Mouse (Mus musculus): ENCODE results near the gene Phtf1.

DNA sequence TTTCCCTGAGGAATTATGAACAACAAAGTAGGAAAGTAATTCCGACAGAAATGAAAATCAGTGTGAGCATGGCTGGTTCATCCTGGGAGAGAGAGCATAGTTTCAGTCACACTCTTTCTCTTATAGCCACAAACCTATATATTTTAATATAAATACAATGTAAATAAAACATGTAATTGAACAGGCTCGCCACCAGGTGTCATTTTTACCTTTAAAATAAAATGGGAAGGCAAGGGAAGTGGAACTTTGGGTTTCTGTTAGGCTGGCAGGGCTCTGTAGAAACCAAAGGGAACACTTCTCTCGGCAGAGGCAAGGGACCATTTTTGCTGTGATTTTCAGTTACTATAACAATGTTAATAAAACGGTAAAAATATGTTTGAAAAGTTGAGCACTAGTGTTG is 51.5 kb downstream of the Phtf1 start:
- no peak for TF ChIP-seq GATA1 (IDR thresholded peaks at IDR 0.05; ENCODE audit: borderline replicate concordance, low read length)
- TF ChIP-seq CTCF (IDR thresholded peaks at IDR 0.05; ENCODE audit: low read depth, low read length) = no peak
- no peak for TF ChIP-seq GATA2 (IDR thresholded peaks at IDR 0.05; ENCODE audit: borderline replicate concordance, low read depth, low read length)

Measured in G1E (cell line).